Mouse (Mus musculus) liver, embryonic 12.5 days (tissue): ENCODE measurements around the gene Immp2l. TPM values are rescaled to one million over a fixed set of nuclear protein-coding genes. Genes with fewer than 3 reads are reported as not detected.

ENCODE experiments used
- ATAC-seq: fragments of 200-750 bp; cut with Nextera tagmentation; 2 replicates; pipeline ENCODE4 v1.8.0; 2017; ENCODE audit warnings: moderate number of reproducible peaks, mild to moderate bottlenecking, moderate library complexity
- H3K27ac ChIP-seq: fragments of 300-500 bp; sonication (generic); 2 replicates; pipeline ENCODE4 v1.5.1; 2016; ENCODE audit warnings: mild to moderate bottlenecking
- H3K27me3 ChIP-seq: fragments of 300-500 bp; sonication (generic); replicated peaks from 2 replicates; pipeline ENCODE4 v1.6.1; 2016; ENCODE audit warnings: mild to moderate bottlenecking, moderate library complexity
- H3K36me3 ChIP-seq: fragments of 300-500 bp; sonication (generic); 2 replicates; pipeline ENCODE4 v1.6.1; 2016; ENCODE audit warnings: mild to moderate bottlenecking, moderate library complexity
- H3K4me1 ChIP-seq: fragments of 300-500 bp; sonication (generic); 2 replicates; pipeline ENCODE4 v1.6.1; 2016
- H3K4me2 ChIP-seq: fragments of 300-500 bp; sonication (generic); 2 replicates; pipeline ENCODE4 v1.6.1; 2016; ENCODE audit warnings: mild to moderate bottlenecking, moderate library complexity
- H3K4me3 ChIP-seq: fragments of 300-500 bp; sonication (generic); 2 replicates; pipeline ENCODE4 v1.5.1; 2016; ENCODE audit warnings: mild to moderate bottlenecking, moderate library complexity
- H3K9ac ChIP-seq: fragments of 300-500 bp; sonication (generic); 2 replicates; pipeline ENCODE4 v1.6.1; 2016; ENCODE audit warnings: mild to moderate bottlenecking, moderate library complexity
- H3K9me3 ChIP-seq: fragments of 300-500 bp; sonication (generic); replicated peaks from 2 replicates; pipeline ENCODE4 v1.6.1; 2016; ENCODE audit warnings: mild to moderate bottlenecking, moderate library complexity
- WGBS: fragments of 180-500 bp; shearing (Covaris S2); methylation state at CpG from one replicate; pipeline ENCODE4 v1.1.7; 2016; ENCODE audit not compliant: insufficient replicate concordance; 5-methylcytosine and 5-hydroxymethylcytosine counted together
- polyA plus RNA-seq: library from polyadenylated mRNA; unstranded; fragments of >200 nt; fragmentation: Nextera tagmentation; extraction: Ambion mirVana; gene quantifications from 2 replicates; pipeline ENCODE4 v1.2.1, GENCODE M21; 2016

The Immp2l gene
- polyA plus RNA-seq, 1 experiment from 2014 or later: 11.6 TPM

DNA sequence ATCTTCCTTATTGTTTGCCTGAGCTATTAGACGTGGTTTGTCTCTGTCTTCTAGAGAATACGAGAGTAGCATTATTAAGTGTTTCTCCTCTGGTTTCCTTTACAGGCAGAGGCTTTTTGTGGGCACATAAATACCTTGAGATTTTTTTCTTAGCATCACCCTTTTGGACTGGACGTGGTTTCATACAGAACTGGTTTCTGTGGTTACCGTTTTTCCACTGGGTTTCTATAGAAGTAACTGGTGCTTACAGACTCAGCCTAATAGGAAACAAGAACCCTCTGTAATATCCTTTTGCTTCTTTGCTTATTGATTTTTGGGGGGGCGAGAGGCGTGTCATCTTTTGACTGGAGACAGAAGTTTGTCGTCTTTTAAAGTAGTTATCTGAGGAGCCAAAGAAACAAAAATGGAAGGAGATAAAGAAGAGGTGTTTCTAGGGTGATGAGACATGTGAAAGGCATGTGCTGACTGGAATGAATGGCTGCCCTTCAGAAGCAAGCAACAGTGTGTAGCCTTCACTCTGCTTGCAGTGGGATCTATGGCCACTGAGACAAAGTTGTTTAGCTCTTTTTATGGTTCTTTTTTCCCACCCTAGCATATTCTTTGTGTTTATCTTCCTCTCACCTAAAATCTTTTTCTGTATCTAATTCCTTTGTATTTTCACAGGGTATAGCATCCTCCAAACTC is 307.2 kb downstream of the Immp2l start:
- no peaks in the 10 kb centered on the region for H3K36me3 ChIP-seq
- ATAC-seq: no peak
- H3K27me3 ChIP-seq: no peaks in the 10 kb centered on the region
- 55% methylated on average over 7 of the region's 7 CpGs for WGBS
- H3K4me1 ChIP-seq: no peaks in the 10 kb centered on the region
- no peak overlapping the region for H3K4me2 ChIP-seq
- H3K9ac ChIP-seq: no peak overlapping the region
- H3K27ac ChIP-seq: no peak overlapping the region
- no peaks in the 10 kb centered on the region for H3K9me3 ChIP-seq
- no peak overlapping the region for H3K4me3 ChIP-seq

DNA sequence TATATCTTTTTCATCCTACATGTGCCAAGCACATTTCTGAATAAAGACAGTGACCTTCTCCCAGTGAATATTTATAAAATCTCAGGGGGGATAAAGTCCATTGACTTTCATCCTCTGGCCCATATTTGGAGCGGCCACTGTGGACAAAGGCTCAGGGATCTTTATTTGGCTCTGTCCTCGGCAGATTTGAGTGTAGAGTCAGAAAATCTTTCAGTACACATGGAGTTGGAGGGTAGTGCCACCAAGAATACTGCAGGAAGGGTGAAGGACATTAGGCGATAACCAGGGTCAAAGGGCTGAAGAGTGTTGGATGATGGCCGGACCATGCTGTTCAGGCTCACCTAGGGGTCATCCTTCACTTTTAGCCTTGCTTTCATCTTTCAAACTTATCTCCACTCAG is 321.7 kb downstream of the Immp2l start:
- 69% methylated on average over 4 of the region's 4 CpGs for WGBS
- H3K4me3 ChIP-seq: no peak overlapping the region
- ATAC-seq: no peak
- H3K27ac ChIP-seq: no peak overlapping the region
- H3K9me3 ChIP-seq: no peaks in the 10 kb centered on the region
- no peaks in the 10 kb centered on the region for H3K27me3 ChIP-seq
- H3K4me1 ChIP-seq: no peaks in the 10 kb centered on the region
- no peaks in the 10 kb centered on the region for H3K36me3 ChIP-seq
- no peak overlapping the region for H3K9ac ChIP-seq
- no peak overlapping the region for H3K4me2 ChIP-seq

DNA sequence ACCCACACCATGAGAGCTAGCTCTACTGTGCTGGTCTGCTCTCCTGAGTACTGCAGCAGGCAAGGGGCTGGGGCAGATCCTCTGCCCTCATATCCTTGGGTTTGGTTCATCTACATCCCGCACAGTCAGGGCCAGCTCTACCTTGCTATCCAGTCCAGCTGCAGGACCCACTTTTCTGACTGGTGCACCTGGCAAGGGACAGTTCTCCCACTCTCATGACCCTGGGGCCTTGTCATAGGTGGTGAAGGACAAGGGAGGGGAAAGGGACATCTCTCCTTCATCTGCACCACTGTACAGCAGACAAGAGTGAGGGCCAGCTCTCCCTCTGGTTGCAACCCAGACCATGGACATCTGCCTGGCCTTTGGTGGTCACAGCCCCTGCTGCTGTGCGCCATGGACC is 323.6 kb downstream of the Immp2l start:
- Histone ChIP-seq H3K9ac (no peak overlapping the region), H3K36me3 (no peaks in the 10 kb centered on the region), H3K9me3 (no peaks in the 10 kb centered on the region), H3K27ac (no peak overlapping the region), H3K4me2 (no peak overlapping the region), H3K4me1 (no peaks in the 10 kb centered on the region), H3K27me3 (no peaks in the 10 kb centered on the region), H3K4me3 (no peak overlapping the region)
- WGBS: 62% methylated on average over 2 of the region's 2 CpGs
- ATAC-seq: no peak

DNA sequence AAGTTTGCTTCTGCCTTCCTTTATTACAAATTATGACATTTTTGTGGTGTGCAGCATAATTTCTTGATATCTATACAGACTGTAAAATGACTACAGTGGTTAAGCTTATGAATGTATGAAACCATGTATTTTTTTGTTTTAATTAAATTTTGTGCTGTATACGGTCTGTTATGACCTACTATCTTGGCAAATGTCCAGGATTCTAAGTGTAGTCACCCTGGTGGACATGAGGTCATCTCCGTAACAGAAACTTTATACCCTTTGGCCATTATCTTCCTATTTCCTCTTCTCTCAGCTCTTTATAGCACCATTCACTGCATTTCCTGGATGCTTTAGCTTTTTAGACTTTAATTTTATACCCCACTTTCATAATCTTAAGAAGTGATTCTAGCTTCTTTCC is 325.5 kb downstream of the Immp2l start:
- H3K4me3 ChIP-seq: no peak overlapping the region
- no peaks in the 10 kb centered on the region for H3K36me3 ChIP-seq
- ATAC-seq: no peak
- H3K27me3 ChIP-seq: no peaks in the 10 kb centered on the region
- H3K27ac ChIP-seq: no peak overlapping the region
- H3K9ac ChIP-seq: no peak overlapping the region
- no peak overlapping the region for H3K4me2 ChIP-seq
- 68% methylated on average over 2 of the region's 2 CpGs for WGBS
- H3K9me3 ChIP-seq: no peaks in the 10 kb centered on the region
- H3K4me1 ChIP-seq: no peaks in the 10 kb centered on the region

DNA sequence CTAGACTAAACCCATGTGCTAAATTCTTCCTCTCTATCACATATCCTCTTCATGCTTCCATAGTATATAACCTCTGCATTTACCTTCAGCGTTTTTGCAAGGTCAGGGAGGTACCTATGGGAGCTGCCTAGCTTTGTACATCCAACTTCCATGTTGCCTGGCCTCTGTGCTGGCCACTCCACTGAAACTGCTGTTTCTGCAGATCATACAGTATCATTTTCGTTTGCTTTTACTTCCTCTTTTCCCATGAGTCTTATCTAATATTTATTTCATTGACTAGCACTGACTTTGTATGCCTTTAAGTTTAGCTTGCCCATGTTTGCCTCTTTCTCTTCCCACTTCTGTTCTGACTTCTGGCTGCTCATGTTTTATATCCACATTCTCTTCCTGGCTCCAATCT is 325.9 kb downstream of the Immp2l start:
- ATAC-seq: no peak
- H3K4me2 ChIP-seq: no peak overlapping the region
- no peak overlapping the region for H3K4me3 ChIP-seq
- H3K27ac ChIP-seq: no peak overlapping the region
- WGBS: 22% methylated on average over 2 of the region's 2 CpGs
- H3K4me1 ChIP-seq: no peaks in the 10 kb centered on the region
- no peaks in the 10 kb centered on the region for H3K9me3 ChIP-seq
- H3K9ac ChIP-seq: no peak overlapping the region
- H3K27me3 ChIP-seq: no peaks in the 10 kb centered on the region
- H3K36me3 ChIP-seq: no peaks in the 10 kb centered on the region

DNA sequence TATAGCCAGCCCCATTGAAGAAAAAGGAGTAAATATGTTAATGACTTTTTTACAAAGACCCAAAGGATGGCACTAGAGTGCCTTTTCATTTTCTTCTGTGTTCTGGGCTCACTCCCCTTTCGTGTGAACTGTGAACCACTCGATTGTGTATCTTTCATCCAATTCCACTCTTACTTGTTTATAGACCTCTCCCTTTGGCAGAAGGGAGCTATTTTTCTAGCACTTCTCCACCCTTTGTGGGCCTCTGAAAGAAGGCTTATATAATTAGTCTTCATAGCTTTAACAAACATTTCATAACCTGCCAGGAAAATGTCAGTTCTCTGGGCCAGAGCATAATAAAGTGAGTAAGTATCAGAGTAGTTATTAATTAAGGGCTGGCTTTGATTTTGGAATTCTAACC is 327.4 kb downstream of the Immp2l start:
- no peak for ATAC-seq
- WGBS: 73% methylated on average over 2 of the region's 2 CpGs

GRCm38 (mm10) chr12:41354857-41355256 is 331.0 kb downstream of the Immp2l start:
- Histone ChIP-seq H3K36me3 (no peaks in the 10 kb centered on the region), H3K9ac (no peak overlapping the region), H3K4me2 (no peak overlapping the region), H3K9me3 (no peaks in the 10 kb centered on the region), H3K27ac (no peak overlapping the region), H3K4me1 (no peaks in the 10 kb centered on the region), H3K27me3 (no peaks in the 10 kb centered on the region), H3K4me3 (no peak overlapping the region)
- ATAC-seq: no peak
- 41% methylated on average over 1 of the region's 1 CpGs for WGBS

More for the DNA sequence above, 327.4 kb downstream of the Immp2l start:
- Histone ChIP-seq H3K4me3 (no peak overlapping the region), H3K27ac (no peak overlapping the region), H3K4me1 (no peaks in the 10 kb centered on the region), H3K9ac (no peak overlapping the region), H3K36me3 (no peaks in the 10 kb centered on the region), H3K27me3 (no peaks in the 10 kb centered on the region), H3K9me3 (no peaks in the 10 kb centered on the region), H3K4me2 (no peak overlapping the region)

- WGBS: 55% methylated on average over 3 of the region's 3 CpGs
- H3K36me3 ChIP-seq: no peaks in the 10 kb centered on the region
Observed at GRCm38 (mm10) chr12:41356040-41356439, 332.1 kb downstream of the Immp2l start.

DNA sequence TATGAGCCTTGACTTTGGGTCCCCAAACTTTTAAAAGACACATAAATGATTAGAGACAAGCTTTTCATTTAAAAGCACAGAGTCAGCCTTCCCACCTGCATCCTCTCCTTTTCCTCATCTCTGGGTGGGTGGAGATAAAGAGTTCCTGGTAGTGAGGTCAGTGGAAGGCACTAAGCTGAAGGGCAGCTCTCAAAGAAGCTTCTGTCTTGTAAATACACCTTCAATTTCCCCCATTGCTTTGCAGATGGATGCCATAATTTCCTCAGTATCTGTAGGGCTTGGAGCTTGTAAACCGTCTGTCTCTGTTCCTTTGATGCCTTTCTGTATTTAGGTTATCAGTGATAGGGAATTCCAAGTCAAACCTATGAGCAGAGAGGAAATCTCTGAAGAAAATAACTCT is 362.8 kb downstream of the Immp2l start:
- 64% methylated on average over 1 of the region's 1 CpGs for WGBS
- H3K27ac ChIP-seq: no peak overlapping the region
- H3K4me3 ChIP-seq: no peak overlapping the region
- no peaks in the 10 kb centered on the region for H3K36me3 ChIP-seq
- no peaks in the 10 kb centered on the region for H3K27me3 ChIP-seq
- no peak for ATAC-seq
- H3K4me2 ChIP-seq: no peak overlapping the region
- no peak overlapping the region for H3K9ac ChIP-seq
- no peaks in the 10 kb centered on the region for H3K4me1 ChIP-seq
- H3K9me3 ChIP-seq: no peaks in the 10 kb centered on the region

More at GRCm38 (mm10) chr12:41356040-41356439, 332.1 kb downstream of the Immp2l start:
- Histone ChIP-seq H3K4me2 (no peak overlapping the region), H3K27me3 (no peaks in the 10 kb centered on the region), H3K9me3 (no peaks in the 10 kb centered on the region), H3K4me3 (no peak overlapping the region), H3K9ac (no peak overlapping the region), H3K4me1 (no peaks in the 10 kb centered on the region), H3K27ac (no peak overlapping the region)
- ATAC-seq: no peak

GRCm38 (mm10) chr12:41394231-41394630 is 370.3 kb downstream of the Immp2l start:
- Histone ChIP-seq H3K27ac (no peak overlapping the region), H3K4me3 (no peak overlapping the region), H3K9me3 (no peaks in the 10 kb centered on the region), H3K36me3 (no peaks in the 10 kb centered on the region), H3K4me1 (no peaks in the 10 kb centered on the region), H3K27me3 (no peaks in the 10 kb centered on the region), H3K9ac (no peak overlapping the region), H3K4me2 (no peak overlapping the region)
- ATAC-seq: no peak

DNA sequence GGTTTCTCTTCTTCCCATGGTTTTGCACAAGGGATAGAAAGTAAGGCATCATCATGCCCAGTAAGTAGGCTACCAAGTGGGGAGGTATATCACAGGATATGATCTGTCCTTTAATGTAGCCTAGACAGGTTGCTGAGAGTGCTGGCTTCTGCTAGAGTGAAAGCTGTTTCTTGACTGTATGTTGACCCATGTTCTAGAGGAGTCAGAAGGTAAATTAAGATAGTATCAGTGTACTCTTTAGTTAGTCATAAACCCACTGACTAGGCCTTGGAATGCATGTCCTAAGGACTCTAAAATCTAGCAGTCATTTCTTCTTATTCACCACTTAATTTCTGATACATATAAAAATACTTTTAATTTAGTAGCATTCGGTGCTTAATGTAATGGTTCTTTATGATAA is 377.2 kb downstream of the Immp2l start:
- H3K4me2 ChIP-seq: no peak overlapping the region
- no peak for ATAC-seq
- H3K9ac ChIP-seq: no peak overlapping the region
- no peaks in the 10 kb centered on the region for H3K36me3 ChIP-seq
- no peaks in the 10 kb centered on the region for H3K4me1 ChIP-seq
- H3K9me3 ChIP-seq: no peaks in the 10 kb centered on the region
- H3K27ac ChIP-seq: no peak overlapping the region
- no peaks in the 10 kb centered on the region for H3K27me3 ChIP-seq
- WGBS: 81% methylated on average over 1 of the region's 1 CpGs
- no peak overlapping the region for H3K4me3 ChIP-seq

DNA sequence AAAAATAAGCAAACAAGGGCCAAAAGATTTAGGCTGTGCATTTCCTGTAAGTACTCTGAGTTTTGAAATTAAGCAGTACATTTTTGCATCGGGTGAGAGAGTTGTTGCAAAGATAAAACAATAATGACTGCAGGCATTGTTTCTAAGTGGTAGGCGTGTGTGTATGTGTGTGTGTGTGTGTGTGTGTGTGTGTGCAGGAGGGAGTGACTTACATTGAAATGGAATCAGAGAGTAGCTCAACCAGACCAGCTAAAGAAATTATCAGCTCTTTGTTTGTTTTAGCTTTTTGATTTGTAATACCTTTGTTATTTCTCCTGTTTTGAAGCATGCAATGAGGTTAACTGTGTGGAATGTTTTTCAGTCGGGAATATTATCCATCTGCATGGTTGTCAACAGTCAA is 378.0 kb downstream of the Immp2l start:
- H3K9ac ChIP-seq: no peak overlapping the region
- H3K4me3 ChIP-seq: no peak overlapping the region
- 62% methylated on average over 3 of the region's 3 CpGs for WGBS
- H3K4me2 ChIP-seq: no peak overlapping the region
- H3K36me3 ChIP-seq: no peaks in the 10 kb centered on the region
- H3K27me3 ChIP-seq: no peaks in the 10 kb centered on the region
- ATAC-seq: no peak
- H3K27ac ChIP-seq: no peak overlapping the region
- no peaks in the 10 kb centered on the region for H3K9me3 ChIP-seq
- no peaks in the 10 kb centered on the region for H3K4me1 ChIP-seq

DNA sequence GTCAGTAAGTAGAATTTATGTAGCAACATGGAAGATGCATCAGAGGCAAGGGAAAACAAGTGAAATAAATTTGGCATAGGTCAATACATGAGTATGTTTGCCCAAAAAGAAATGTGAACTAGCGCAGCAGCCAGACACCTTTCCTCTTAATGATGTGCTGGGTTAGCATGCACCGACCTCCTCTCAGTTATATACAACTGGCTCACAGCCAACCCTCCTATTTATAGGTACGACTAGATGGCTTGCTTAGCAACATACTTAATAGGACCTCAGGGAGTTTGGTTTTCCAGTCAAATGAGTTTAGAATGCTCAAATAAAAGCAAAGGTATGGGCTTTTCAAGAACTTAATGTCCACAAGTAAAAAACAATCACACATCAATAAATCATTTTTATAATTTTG is 385.5 kb downstream of the Immp2l start:
- Histone ChIP-seq H3K36me3 (no peaks in the 10 kb centered on the region), H3K27me3 (no peaks in the 10 kb centered on the region), H3K27ac (no peak overlapping the region), H3K4me2 (no peak overlapping the region), H3K4me1 (no peaks in the 10 kb centered on the region), H3K4me3 (no peak overlapping the region), H3K9me3 (no peaks in the 10 kb centered on the region), H3K9ac (no peak overlapping the region)
- no peak for ATAC-seq
- 71% methylated on average over 3 of the region's 3 CpGs for WGBS
